Mouse (Mus musculus) testis, adult 2 months (tissue): ENCODE data around the gene Cryl1.

Experiments
- CTCF ChIP-seq: fragments of 200-500 bp; IDR thresholded peaks from 2 replicates; pipeline ENCODE4 v1.5.1; 2012; ENCODE audit warnings: low read depth, mild to moderate bottlenecking, inconsistent platforms, low read length, moderate library complexity; ENCODE audit not compliant: control insufficient read depth, insufficient read depth, insufficient replicate concordance
- POLR2A ChIP-seq: fragments of 200-500 bp; IDR thresholded peaks from 2 replicates; pipeline ENCODE4 v1.6.1; 2012; ENCODE audit warnings: low read depth, mild to moderate bottlenecking, inconsistent platforms, low read length, moderate library complexity; ENCODE audit not compliant: control insufficient read depth

GRCm38 (mm10) chr14:57348155-57348554 lies 50.2 kb downstream of the Cryl1 start:
- TF ChIP-seq POLR2A (no peak), CTCF (no peak)
